Mouse (Mus musculus) retina, embryonic 14.5 days (tissue): ENCODE measurements around the gene Itga8.
A peak's percentile ranks its signal among the peaks of the same experiment; 100 is the strongest.

Experiments used
- DNase-seq: peaks from one replicate; pipeline ENCODE4 v3.0.0-alpha.2; 2015; ENCODE audit warnings: low spot score

The Itga8 gene

DNA sequence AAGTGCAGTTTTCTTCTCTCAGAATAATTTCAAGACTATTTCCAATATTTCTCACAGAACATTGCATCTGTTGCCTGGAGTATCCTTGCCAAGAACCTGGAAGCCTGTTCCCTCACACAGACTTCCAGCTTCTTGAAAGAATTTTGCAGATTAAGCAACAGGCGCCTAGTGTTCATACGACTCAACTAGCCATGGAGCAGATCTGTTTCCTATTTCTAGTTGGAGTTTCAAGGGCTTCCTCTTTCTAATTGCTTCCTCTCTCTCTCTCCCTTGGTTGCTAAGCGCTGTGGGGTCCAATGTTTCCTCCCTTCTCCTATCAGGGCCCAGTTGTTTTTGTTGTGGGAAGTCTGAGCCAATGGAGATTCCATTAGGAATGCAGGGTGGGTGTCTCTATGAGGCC lies 7.7 kb downstream of the Itga8 start:
- no peak for DNase-seq

DNA sequence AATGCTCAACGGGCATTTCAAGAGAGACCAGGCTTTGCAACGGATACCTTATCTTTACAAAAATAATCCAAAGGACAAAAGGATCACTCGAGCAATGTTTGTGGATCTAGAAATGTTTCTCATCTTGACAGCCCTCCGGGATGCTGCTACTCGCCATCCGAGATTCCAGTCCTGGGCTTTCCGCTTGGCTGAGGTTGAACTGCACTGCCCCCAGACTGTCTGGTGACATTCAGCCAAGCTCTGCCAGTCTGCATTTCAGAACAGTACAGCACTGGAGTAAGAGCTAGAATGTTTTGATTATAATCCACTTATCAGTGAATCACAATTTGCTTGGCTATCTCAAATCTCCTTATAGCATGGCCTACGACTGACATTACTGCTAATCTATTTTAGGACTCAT lies 8.3 kb downstream of the Itga8 start:
- DNase-seq: peak; percentile 32

DNA sequence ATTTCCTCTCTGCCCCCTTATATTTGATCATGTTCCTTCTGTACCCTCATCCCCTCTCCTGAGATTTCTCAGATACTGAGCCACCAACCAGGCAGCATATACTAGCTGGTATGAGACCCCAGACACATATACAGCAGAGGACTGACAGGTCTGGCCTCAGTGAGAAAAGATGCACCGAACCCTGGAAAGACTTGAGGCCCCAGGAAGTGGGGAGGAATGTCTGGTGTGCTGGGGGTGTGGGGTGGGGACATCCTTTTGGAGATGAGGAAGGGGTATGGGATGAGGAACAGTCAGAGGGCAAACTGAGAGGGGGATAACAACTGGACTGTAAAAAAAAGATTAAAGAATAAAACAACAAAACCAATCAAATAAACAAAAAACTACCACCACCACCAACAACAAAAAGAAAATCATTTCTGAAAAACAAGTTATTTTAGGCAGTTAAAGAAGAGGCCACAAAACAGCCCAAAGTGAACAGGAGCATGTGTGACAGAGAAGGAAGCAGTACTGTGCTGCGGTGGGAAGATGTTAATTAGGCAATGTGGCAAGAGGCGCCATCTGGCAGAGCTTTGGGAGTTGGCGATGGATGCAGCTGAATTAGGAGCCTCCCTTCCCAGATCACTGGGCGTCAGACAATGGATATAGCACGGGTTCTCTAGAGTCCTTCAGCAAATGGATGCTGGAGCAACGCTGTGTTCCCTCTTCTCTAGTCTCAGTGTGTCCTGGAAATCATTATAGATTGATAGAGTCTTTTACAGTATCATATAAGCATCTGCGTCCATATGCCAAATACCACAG lies 9.5 kb downstream of the Itga8 start:
- DNase-seq: peak; percentile 42

DNA sequence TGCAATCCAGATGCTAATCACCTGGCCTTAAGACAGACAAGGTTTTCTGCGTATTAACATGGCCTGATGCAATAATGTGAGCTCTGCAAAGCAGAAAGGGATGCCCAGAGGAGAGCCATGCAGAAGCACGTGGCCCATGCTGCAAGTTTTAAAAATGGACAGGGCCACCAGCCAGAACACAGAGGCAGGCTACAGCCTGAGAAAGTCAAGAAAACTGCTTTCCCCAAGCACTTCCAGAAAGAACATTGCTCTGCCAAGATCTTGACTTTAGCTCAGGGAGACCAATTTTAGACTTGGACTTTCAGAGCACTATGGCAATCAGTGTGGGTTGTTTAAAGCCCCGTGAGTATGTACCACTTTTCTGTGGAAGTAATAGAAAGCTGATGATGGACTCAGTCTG lies 11.5 kb downstream of the Itga8 start:
- no peak for DNase-seq

DNA sequence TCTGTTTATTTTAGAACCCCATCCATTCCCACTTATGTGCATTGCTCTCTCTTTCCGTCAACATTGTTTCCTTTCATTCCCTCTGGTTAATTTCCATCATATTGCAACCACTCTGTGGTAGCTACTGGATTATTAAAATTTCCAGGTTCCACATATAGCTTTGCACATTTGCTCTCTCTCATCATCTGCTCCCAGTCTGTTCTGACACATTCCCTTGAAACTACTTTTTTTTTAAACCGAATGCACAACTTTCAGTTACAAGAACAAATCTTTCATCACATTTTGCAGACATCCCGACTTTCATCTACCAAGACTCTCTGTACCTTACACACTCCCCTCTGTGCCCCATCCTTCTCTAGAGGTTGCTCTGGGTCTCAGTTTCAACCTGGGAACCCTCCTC lies 13.9 kb downstream of the Itga8 start:
- no peak for DNase-seq

DNA sequence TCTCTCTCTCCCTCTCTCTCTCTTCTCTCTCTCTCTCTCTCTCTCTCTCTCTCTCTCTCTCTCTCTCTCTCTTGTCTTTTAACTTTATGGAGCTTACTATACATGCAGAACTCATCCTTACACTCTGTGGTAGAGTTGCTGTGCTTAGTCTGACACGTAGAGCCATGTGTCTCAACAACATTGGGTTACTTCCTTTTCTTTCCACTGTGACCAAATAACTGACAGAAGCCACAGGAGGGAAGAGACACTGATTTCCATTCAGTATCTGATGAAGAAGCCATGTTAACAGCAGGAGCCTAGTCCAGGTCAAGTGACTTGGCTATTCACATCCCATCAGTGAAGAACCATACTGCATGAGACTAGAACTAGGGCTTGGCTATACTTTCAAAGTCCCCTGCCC lies 21.1 kb downstream of the Itga8 start:
- no peak for DNase-seq

DNA sequence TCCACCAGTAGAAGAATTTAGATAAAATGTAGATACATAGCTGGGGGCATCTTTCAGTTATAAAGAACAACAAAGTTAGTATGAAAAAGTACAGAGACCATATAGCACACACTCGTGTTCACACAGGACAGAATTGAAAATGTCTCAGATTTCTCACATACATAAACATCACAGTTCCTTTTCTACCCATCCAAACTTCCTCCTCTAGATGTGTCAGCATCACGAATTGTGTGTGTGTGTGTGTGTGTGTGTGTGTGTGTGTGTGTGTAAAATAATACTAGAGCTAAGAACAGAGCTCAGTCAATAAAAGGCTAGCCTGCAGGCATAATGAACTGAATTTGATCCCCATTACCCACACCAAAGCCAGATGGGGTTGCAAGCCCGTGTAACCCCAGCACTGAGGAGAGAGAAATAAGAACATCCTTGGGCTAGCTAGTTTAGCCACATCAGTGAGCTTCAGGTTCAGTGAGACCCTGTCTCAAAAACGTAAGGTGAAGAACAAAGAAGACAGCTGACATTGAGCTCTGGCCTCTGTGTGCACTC lies 22.6 kb downstream of the Itga8 start:
- no peak for DNase-seq

DNA sequence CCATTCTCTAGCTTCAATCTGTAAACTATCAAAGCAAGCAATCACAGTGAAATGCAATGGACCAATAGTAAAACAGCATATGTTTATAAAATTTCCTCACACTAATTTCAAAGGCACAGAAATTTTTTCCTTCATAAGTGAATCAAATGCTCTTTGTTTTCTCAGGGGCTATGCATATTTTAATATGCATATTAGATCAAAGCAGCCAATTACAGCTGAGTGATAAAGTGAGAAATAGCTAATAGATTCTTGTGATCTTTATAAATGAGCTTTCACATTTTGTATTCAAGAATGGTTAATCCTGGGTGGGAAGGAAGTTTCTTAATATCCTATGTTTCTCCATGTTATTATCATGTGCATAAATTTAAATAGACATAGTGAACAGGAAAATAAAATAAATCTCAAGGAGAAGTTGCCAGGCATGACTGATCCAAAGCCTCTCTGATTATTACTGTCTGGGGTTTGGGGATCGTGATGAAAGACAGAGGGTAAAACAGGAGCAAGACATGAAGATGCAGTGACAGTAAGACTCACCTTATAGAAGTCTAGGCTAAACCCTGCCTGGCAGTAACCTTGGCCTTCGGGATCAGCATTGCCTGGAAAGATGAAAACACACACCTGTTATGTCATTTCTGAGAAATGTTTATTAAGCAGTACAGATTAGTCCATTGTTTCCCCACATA lies 44.9 kb downstream of the Itga8 start:
- DNase-seq: no peak

DNA sequence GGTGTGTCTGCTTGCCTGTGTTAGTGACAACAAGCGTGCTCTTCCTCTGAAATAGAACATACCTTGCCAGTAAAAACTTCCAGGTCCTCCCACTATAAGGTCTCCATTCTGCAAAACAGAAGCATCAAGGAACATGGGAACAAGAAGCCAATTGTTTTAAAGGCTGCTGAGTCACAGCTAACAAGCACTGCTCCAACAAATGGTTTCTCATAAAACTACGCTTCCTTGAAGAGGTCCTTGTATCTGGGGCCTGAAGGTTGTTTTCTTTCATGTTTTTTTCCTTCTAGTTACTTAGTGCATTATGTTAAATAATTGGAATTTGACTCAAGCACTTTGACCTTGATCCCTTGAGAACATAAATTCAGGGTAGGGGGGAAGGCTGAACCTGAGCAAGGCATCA lies 45.8 kb downstream of the Itga8 start:
- DNase-seq: no peak

DNA sequence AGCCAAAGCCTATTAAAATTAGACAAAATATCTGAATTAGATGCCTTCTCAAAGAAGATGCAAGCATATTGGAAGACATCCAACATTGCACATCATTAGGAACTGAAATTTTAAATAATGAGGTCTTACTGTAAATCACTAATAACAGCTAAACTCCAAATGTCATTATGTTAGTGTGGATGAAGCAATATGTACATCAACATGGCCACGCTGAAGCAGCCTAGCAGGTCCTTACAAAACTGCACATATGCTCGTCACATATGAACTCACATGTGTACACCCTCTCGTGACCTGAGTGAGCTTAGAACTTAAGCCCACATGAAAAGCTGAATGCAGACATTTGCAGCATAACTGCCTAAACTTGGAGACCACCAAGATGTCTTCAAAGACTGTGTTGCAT lies 66.4 kb downstream of the Itga8 start:
- DNase-seq: no peak

DNA sequence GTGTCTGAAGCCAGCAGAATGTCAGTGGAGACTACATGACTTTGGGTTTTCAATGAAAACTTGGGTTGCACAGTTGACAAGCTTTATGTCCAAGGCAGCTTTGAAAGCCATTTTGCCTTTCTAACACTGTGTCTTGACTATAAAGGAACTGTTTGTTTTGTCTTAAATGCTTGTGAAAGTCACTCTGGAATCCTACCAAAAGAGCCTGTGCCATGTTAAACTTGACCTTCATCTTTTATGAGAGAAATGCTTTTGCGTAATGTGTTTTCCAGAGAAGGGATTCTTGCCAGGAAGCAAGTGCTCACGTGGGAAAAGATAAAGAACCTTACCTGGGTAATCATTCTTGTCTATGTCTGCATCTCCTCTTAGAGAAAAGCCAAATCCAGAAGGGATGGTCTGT lies 72.0 kb downstream of the Itga8 start:
- no peak for DNase-seq

DNA sequence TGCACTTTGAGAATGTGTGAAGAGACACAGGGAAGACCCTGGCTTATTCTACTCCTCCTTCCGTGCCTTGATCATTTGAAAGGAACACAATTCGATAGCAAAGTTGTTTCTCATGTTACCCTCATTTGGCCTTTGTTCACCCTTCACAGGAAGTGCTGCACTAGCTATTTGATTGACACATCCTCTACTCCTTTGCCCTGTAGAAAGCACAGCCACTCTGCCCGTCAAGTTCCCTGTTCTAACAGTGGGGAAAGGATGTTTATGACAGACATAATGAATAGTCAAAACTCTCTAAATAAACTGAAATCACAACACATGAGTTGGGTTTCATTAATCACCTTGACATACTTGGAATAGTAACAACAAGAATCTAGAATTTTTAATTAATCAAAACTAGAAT lies 73.4 kb downstream of the Itga8 start:
- DNase-seq: no peak

DNA sequence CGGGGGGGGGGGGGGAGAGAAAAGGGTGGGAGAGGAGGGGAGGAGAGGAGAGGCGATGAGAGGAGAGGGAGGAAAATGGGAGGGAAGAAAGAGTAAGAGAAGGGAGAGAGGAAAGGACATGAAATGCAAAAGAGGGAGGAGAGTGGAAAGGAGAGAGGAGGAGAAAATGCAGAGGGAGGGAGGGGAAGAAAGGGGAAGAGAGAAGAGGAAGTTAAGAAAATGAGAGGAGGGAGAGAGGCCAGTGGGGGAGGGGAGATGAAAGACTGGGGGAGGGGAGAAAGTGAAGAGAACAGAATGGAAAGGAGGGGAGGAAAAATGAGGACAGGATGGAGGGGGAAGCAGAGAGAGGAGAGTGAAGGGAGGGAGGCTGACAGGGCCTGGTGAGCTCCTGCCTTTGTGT lies 74.5 kb downstream of the Itga8 start:
- no peak for DNase-seq

DNA sequence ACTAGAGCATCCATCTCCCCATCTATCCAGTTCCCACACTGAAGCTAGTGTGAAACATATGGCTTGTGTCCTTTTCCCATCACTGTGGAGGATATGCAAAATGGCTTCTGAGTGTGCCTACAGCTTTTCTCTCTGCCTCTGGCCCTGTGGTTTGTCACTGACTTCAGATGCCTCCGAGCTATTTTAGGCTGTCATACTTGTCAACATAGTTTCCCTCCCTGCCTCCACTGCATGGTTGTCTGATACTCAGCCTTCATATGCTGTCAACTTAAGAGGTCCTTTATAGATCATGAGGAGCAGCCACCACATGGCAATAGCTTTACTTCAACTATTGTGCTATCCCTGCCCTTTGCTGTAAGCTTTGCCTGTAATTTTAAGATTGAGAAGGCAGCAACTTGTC lies 75.4 kb downstream of the Itga8 start:
- no peak for DNase-seq

DNA sequence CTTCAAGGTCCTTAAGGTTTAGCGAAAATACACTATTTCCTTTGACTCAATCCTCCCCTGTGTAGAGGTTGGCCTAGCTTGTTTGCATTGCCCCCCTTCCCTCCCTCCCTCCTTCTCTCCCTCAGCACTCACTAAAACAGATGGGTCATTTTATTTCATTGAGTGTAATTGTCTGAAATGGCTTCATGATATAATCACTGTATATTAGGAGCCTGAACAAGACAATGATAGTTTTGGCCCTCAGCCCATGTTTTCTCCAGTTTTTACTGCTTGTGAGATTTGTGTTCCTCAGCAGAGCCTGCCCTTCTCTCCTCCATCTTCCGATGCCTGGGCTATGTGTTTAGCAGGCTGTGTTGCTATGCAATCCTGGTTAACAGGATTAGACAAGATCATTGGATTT lies 80.1 kb downstream of the Itga8 start:
- DNase-seq: no peak

DNA sequence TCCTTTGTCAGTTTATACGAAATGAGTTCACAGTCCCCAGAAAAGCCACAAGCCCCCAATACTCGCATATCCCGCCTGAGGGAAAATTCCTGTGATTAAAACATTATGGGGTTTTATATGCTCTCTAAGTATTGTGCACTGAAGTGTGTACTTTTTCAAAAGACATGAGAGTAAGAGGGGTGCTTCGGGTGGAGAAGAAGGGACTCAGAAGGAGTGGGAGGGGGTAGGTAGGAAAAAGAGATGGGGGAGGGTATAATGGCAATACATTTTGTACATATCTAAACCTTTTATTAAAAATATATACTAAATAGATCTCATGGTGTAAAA lies 88.3 kb downstream of the Itga8 start:
- no peak for DNase-seq

DNA sequence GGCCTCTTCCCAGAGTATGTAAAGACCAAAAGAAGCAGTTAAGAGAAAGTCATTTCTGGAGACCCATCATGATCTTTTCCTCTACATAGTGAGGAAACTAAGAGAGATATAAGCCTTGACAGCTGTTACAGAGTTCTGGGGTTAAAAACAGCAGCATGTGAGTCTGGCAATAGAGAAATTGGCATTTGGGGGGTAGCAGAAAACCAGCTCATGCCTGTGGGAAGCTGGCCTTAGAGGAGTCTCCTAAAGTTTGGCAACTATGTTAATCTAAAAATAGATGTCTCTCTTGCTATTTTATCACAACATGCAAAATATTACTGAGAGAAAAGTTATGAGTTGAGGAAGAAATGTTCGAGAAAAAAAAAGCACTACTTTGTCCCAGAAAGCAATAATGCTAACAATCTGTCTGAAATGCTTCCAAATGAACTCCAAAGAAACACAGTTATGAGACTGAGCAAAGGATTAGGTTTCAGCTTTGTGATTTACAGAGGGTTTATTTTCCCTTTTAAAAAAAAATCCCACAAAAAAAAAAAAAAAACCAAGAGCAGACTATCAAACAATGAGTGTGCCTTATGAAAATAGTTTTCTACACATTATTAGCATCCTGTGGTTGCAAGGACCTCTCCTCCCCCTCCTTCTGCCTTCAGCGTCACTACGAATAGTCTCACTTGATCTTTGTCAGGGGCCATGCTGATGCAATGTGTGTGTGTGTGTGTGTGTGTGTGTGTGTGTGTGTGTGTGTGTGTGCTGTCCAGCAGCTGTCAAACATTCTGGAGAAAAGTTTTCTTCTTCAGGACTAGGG lies 88.9 kb downstream of the Itga8 start:
- DNase-seq: no peak

DNA sequence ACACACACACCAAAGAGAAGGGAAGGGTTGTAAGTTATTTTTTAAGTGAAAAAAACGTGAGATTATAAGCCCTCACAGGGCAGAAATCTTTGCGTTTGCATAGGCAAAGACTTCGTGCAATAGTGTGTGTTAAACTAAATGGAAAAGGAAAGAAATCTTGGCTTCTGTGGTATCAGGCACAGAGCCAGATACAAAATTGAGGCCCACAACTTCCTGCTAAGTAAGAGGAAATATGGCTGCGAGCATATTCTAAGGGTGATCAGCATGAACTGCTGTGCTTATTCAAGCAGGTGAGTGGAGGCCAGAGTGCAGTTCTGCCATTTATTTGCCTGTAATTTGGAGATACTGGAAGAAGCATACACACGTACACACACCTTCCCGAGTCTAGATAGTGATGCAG lies 93.6 kb downstream of the Itga8 start:
- no peak for DNase-seq

DNA sequence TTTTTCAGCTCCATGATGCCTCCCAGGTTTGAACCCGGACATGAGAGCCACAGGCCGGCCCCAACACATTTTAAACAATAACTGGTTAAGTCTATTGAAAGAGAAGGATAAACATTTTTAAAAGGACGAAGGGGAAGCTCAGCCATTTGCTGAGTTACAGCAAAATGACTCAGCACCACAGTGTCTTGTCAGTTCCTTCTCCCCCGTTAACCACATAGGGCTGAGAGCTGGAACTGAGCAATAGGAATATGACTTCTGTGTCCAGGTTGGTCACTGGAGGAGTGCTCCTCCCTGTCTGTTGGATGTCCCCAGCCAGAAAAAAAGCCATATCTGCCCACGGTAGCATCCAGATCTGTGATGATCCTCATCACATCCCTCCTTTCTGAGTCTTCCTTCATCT lies 95.4 kb downstream of the Itga8 start:
- DNase-seq: no peak

DNA sequence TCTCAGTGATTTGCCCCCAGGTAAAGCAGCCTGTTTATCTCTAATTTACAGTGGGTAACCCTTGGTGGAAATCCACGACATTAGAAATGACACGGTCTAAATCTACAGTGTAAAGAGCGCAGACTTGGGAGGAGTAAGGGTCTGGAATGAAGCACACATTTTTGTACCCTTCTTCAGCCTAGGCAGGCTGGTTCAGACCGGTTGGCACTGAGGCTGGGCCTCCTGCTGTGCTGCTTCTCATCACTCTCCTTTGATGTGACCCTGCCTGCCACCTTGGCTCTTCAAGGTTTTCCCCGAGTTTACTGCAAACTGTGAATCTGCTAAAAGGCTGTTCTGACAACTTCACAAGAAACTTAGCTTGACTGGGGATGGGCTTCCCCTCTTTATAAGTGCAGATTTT lies 95.8 kb downstream of the Itga8 start:
- no peak for DNase-seq

DNA sequence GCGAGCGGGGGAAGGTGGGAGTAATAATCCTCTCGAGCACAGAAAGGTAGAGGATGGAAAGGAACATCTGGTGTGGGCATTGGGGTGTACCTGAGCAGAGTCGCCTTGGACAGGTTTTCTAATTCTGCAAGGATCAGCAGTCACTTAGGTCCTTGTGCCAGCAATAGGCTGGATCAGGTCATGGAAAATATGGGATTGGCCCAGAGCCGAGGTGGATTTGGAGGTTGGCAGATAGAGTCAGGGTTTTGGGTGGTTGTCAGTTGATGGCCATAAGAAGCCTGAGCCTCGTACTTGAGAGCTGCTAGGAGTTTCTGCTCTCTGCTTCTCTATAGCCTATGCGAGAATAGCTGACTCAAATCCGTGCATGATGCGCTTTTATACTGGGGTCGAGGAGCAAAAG lies 98.5 kb downstream of the Itga8 start:
- DNase-seq: no peak

DNA sequence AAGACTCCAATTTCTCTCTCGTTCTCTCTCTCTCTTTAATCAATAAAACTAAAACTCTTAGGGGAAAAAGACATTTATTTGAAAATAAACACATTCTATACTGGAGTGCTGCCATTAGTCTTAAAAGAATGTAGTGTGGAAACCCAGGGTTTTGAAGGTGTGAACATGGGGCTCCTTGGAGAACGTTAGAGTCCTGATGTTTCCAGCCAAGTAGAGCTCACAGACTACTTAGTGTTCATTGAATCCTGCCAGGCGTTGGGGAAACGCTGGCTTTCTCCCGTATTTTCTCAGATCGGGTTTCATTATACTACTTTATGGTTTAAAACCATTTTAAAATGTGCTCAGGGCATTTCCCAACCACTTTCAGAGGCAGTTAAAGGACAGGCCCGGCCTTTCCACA lies 103.0 kb downstream of the Itga8 start:
- DNase-seq: no peak

DNA sequence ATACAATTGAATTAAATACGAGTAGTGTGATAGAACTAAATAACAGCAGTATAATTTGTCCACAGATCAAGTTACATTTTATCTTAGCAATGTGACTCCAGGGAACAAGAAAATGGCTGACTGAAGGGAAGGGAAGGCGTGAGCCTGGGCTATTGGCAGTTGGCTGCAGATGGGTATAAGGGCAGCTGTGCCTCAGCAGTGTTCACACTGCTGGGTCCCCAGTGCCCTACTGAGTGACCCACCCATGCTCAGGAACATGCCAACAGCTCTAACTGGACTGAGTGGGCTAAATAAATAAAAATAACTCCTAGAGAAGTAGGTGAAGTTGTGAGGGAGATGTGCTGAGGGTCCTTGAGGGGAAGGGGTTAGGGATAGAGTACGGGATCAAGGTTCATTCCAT lies 103.5 kb downstream of the Itga8 start:
- DNase-seq: no peak
